Mouse (Mus musculus) heart, embryonic 14.5 days (tissue): ENCODE results near the gene Arhgap24. TPM values are rescaled to one million over a fixed set of nuclear protein-coding genes. Genes with fewer than 3 reads are reported as not detected.

ENCODE experiments used
- ATAC-seq: fragments of 200-750 bp; cut with Nextera tagmentation; 2 replicates; pipeline ENCODE4 v1.8.0; 2017; ENCODE audit warnings: low read depth, moderate TSS enrichment; ENCODE audit not compliant: insufficient number of reproducible peaks, insufficient read depth, low FRiP score
- H3K27ac ChIP-seq, 2 experiments: fragments of 200-500 bp in 1 of 2; fragments of 300-500 bp in 1 of 2; sonication (generic) in 1 of 2; replicated peaks in 1 of 2; 2 replicates each; pipeline ENCODE4 v1.5.1; 2012 to 2014; ENCODE audit warnings: low read depth in 2 of 2, low read length in 2 of 2, control low read depth in 1 of 2, mild to moderate bottlenecking in 1 of 2, mixed read lengths in 1 of 2; ENCODE audit not compliant: control insufficient read depth in 1 of 2, insufficient read depth in 1 of 2
- H3K27me3 ChIP-seq: fragments of 300-500 bp; sonication (generic); 2 replicates; pipeline ENCODE4 v1.6.1; 2014; ENCODE audit warnings: mild to moderate bottlenecking, low read length, control low read depth; ENCODE audit not compliant: control insufficient read depth, insufficient read depth
- H3K36me3 ChIP-seq: fragments of 300-500 bp; sonication (generic); 2 replicates; pipeline ENCODE4 v1.6.1; 2014; ENCODE audit warnings: mild to moderate bottlenecking, control low read depth, low read length, mixed read lengths; ENCODE audit not compliant: control insufficient read depth, insufficient read depth
- H3K4me1 ChIP-seq, 2 experiments: fragments of 200-500 bp in 1 of 2; fragments of 300-500 bp in 1 of 2; sonication (generic) in 1 of 2; 2 replicates each; pipeline ENCODE4 v1.6.1; 2012 to 2014; ENCODE audit warnings: low read length in 2 of 2, control low read depth in 1 of 2, mixed read lengths in 1 of 2; ENCODE audit not compliant: control insufficient read depth in 2 of 2, insufficient read depth in 2 of 2
- H3K4me2 ChIP-seq: fragments of 300-500 bp; sonication (generic); 2 replicates; pipeline ENCODE4 v1.6.1; 2014; ENCODE audit warnings: mild to moderate bottlenecking, low read length
- H3K4me3 ChIP-seq, 2 experiments: fragments of 200-500 bp in 1 of 2; fragments of 300-500 bp in 1 of 2; sonication (generic) in 1 of 2; 2 replicates each; pipeline ENCODE4 v1.5.1; 2012 to 2014; ENCODE audit warnings: low read length in 2 of 2, mild to moderate bottlenecking in 2 of 2, control low read depth in 1 of 2, low read depth in 1 of 2, moderate library complexity in 1 of 2; ENCODE audit not compliant: control insufficient read depth in 1 of 2, insufficient read depth in 1 of 2
- H3K9ac ChIP-seq: fragments of 300-500 bp; sonication (generic); 2 replicates; pipeline ENCODE4 v1.6.1; 2014; ENCODE audit warnings: mild to moderate bottlenecking, low read length
- H3K9me3 ChIP-seq: fragments of 300-500 bp; sonication (generic); 2 replicates; pipeline ENCODE4 v1.6.1; 2016; ENCODE audit warnings: low read length, control low read depth; ENCODE audit not compliant: control insufficient read depth
- WGBS: fragments of 180-500 bp; shearing (Covaris S2); extraction: QIAGEN DNeasy Blood & Tissue Kit; methylation state at CpG from one replicate; pipeline ENCODE4 v1.1.7; 2014; 5-methylcytosine and 5-hydroxymethylcytosine counted together
- polyA plus RNA-seq: library from polyadenylated mRNA; unstranded; fragments of >200 nt; fragmentation: Nextera tagmentation; extraction: Ambion mirVana; gene quantifications from 2 replicates; pipeline ENCODE4 v1.2.1, GENCODE M21; 2014

Gene Arhgap24
- polyA plus RNA-seq, 1 experiment from 2014 or later = 14.7 TPM

- Histone ChIP-seq H3K27me3 (no peaks in the 10 kb centered on the region), H3K4me2 (no peak overlapping the region), H3K4me1 (peaks cover 2 to 4% of the 10 kb centered on the region in 2 experiments; a peak in 1 of 4 replicates), H3K27ac (no peak overlapping the region), H3K9me3 (no peaks in the 10 kb centered on the region), H3K9ac (no peak overlapping the region), H3K4me3 (no peak overlapping the region), H3K36me3 (no peaks in the 10 kb centered on the region)
- 31% methylated on average over 10 of the region's 10 CpGs for WGBS
- no peak for ATAC-seq
These were observed 2.2 kb downstream of the Arhgap24 start for GRCm38 (mm10) chr5:102483285-102483975.

DNA sequence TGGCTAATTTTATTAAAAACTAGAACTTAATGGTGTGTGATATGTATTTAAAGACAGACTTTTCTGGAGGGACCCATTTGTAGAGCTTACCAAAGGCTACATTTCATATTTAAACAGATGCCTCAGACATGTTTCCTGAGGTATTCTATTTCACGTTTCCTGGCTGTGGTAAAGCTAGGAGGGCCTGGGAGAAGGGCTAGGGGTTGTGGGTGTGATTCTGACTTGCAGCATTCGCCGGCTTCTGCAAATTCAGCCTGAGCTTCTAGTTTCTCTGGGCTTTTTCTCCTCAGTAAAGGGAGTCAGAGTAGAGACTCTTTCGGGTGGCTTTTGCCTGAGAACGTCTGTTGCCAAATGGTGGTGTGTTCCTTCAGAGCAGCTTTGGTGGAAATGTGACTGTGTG lies 10.4 kb downstream of the Arhgap24 start:
- Histone ChIP-seq H3K4me2 (no peak overlapping the region), H3K9me3 (no peaks in the 10 kb centered on the region), H3K4me3 (no peak overlapping the region), H3K4me1 (no peaks in the 10 kb centered on the region), H3K9ac (no peak overlapping the region), H3K27ac (no peak overlapping the region), H3K27me3 (no peaks in the 10 kb centered on the region), H3K36me3 (no peaks in the 10 kb centered on the region)
- WGBS = 67% methylated on average over 5 of the region's 5 CpGs
- no peak for ATAC-seq

- no peaks in the 10 kb centered on the region for H3K9me3 ChIP-seq
- no peaks in the 10 kb centered on the region for H3K27me3 ChIP-seq
- H3K27ac ChIP-seq = no peak overlapping the region
- no peak overlapping the region for H3K4me2 ChIP-seq
- H3K4me3 ChIP-seq = no peak overlapping the region
- 83% methylated on average over 9 of the region's 9 CpGs for WGBS
- H3K9ac ChIP-seq = no peak overlapping the region
- H3K4me1 ChIP-seq = no peaks in the 10 kb centered on the region
- ATAC-seq = no peak
- H3K36me3 ChIP-seq = no peaks in the 10 kb centered on the region
These were observed 11.0 kb downstream of the Arhgap24 start for GRCm38 (mm10) chr5:102492152-102492551.

GRCm38 (mm10) chr5:102494827-102495226 lies 13.6 kb downstream of the Arhgap24 start:
- no peak overlapping the region for H3K4me3 ChIP-seq
- H3K4me1 ChIP-seq = no peaks in the 10 kb centered on the region
- ATAC-seq = no peak
- H3K9me3 ChIP-seq = no peaks in the 10 kb centered on the region
- WGBS = 39% methylated on average over 6 of the region's 6 CpGs
- no peak overlapping the region for H3K4me2 ChIP-seq
- H3K36me3 ChIP-seq = no peaks in the 10 kb centered on the region
- H3K27me3 ChIP-seq = no peaks in the 10 kb centered on the region
- H3K27ac ChIP-seq = no peak overlapping the region
- no peak overlapping the region for H3K9ac ChIP-seq

DNA sequence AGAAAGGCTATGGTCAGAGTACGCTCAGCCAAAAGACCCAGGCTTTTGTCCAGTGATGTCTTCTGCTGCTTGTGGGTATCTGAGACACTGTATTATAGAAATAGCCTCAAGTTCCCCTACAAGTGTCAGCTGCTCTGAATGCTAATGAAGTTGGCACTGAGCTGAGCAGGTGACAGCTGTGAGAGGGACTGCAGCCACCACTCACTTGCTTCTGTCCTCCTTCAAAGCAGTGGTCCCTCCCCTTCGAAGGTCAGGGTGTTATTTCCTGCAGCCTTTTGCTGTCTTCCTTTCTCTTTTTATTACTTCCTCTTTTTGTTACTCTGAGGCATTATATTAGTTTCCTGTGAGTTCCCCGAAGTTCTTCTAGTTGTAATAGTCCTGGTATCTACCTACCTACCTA lies 16.0 kb downstream of the Arhgap24 start:
- no peaks in the 10 kb centered on the region for H3K27me3 ChIP-seq
- no peak overlapping the region for H3K9ac ChIP-seq
- no peaks in the 10 kb centered on the region for H3K36me3 ChIP-seq
- no peak overlapping the region for H3K27ac ChIP-seq
- H3K4me1 ChIP-seq = no peaks in the 10 kb centered on the region
- no peak overlapping the region for H3K4me3 ChIP-seq
- no peak overlapping the region for H3K4me2 ChIP-seq
- no peak for ATAC-seq
- WGBS = 55% methylated on average over 3 of the region's 3 CpGs
- H3K9me3 ChIP-seq = no peaks in the 10 kb centered on the region

DNA sequence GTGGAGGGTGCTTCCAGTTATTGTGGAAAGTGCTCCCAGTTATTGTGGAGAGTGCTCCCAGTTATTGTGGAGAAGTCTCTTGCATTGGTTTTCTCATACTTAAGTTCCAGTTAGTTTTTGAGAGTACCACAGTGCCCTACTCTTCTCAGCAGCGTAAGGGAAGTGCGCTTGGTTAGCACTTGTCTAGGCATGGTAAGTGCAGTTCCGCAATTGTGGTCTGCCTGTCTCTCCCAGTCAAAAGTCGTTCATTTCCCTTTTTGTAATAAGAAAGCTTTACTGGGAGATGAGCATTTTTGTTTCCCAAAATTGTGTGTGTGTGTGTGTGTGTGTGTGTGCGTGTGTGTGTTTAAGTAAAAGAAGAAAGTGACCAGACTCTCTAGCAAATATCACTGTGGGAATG lies 17.6 kb downstream of the Arhgap24 start:
- no peak overlapping the region for H3K9ac ChIP-seq
- no peak for ATAC-seq
- WGBS = 87% methylated on average over 5 of the region's 5 CpGs
- peaks cover 0 to 3% of the 10 kb centered on the region in 2 experiments; a peak in 1 of 4 replicates for H3K4me1 ChIP-seq
- H3K4me2 ChIP-seq = no peak overlapping the region
- no peaks in the 10 kb centered on the region for H3K27me3 ChIP-seq
- no peaks in the 10 kb centered on the region for H3K36me3 ChIP-seq
- H3K4me3 ChIP-seq = no peak overlapping the region
- H3K9me3 ChIP-seq = no peaks in the 10 kb centered on the region
- no peak overlapping the region for H3K27ac ChIP-seq

DNA sequence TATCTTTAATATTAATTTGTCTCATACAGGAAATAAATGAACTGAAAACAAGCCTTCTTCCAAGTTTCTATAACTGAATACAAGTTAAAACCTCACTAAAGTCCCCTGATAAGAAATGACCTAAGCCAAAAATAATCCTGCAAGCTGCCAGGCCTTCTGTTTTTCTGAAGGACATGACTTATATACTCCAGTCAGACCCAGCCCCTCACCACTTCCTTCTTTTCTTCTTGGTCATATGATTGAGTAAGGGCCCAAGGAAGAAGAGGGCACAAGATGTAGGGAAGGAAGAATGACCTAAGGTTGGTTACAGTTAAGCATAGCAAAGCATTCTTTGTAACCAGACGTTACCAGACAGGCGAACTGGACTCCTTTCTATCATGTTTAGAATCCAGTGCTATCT lies 21.1 kb downstream of the Arhgap24 start:
- no peaks in the 10 kb centered on the region for H3K36me3 ChIP-seq

DNA sequence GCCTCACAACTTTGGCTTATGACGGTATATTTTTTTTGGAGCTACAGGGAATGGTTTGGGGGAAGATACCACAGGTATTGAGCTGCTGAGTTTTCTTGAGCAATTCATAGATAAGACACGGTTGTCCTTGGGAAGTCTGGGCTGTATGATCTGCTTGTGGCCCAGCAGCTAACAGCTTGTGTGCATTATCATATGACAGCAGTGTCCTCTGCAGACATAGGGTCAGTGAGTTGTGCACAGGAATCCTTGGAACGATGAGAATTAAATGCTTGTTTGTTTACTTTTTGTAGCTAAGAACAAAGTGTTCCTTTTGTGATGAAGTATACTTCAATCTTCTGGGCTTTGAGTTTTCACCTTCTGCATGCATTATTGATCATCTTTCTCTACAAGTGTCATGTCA lies 21.9 kb downstream of the Arhgap24 start:
- Histone ChIP-seq H3K4me3 (no peak overlapping the region), H3K4me2 (no peak overlapping the region), H3K9me3 (no peaks in the 10 kb centered on the region), H3K36me3 (no peaks in the 10 kb centered on the region), H3K4me1 (peaks cover 0 to 3% of the 10 kb centered on the region in 2 experiments; a peak in 1 of 4 replicates), H3K27me3 (no peaks in the 10 kb centered on the region), H3K27ac (no peak overlapping the region), H3K9ac (no peak overlapping the region)
- WGBS = 50% methylated on average over 3 of the region's 3 CpGs
- no peak for ATAC-seq

More for the DNA sequence above, 21.1 kb downstream of the Arhgap24 start:
- H3K4me2 ChIP-seq = no peak overlapping the region
- ATAC-seq = no peak
- no peaks in the 10 kb centered on the region for H3K9me3 ChIP-seq
- WGBS = 55% methylated on average over 2 of the region's 2 CpGs
- no peaks in the 10 kb centered on the region for H3K27me3 ChIP-seq
- no peak overlapping the region for H3K4me3 ChIP-seq
- H3K4me1 ChIP-seq = peaks cover 0 to 3% of the 10 kb centered on the region in 2 experiments; a peak in 1 of 4 replicates
- H3K27ac ChIP-seq = no peak overlapping the region
- H3K9ac ChIP-seq = no peak overlapping the region
